ENCODE assay signal across 10 mouse cellular contexts in genomic region chr11:89209072-89209471, GRCm38 (mm10).
DNase-seq lines count a peak whose midpoint lies in the region.
"Had no signal": no experiment of that assay in that cellular context is flagged by ENCODE, and none has a peak within 500 bp of the region (broad histone marks: within the 10 kb centered on the region; RNA-seq: fewer than 3 reads in every experiment).

No protein-coding gene starts in this region.

- 40% methylated on average over 6 of the region's 6 CpGs for WGBS in forebrain, embryonic 10.5 days

- peak overlapping the region; percentile 23; the same call in 1 of the 2 replicates for H3K4me3 ChIP-seq in forebrain, embryonic 10.5 days

- peaks cover 47% of the 10 kb centered on the region for H3K27me3 ChIP-seq in forebrain, embryonic 10.5 days (ENCODE audit: poor library complexity, severe bottlenecking)

- no peaks in the 10 kb centered on the region for H3K36me3 ChIP-seq in forebrain, embryonic 10.5 days (replicated peaks)

- peaks cover 36% of the 10 kb centered on the region for H3K4me1 ChIP-seq in forebrain, embryonic 10.5 days

- peak; percentile 24 for DNase-seq in kidney, postnatal 10 days
- DNase-seq in kidney, postnatal 25 days, result no peak
- peak; percentile 15 for DNase-seq in right cerebral cortex, postnatal 4 days
- DNase-seq in right cerebral cortex, postnatal 36 days (ENCODE audit: low spot score in 2 of 2), result no peak
- DNase-seq in forebrain, embryonic 10.5 days (ENCODE audit: extremely low spot score, low spot score), result no peak
- peak; percentile 71 for DNase-seq in retina, embryonic 14.5 days (ENCODE audit: low spot score)
- DNase-seq in urinary bladder, postnatal 25 days (ENCODE audit: low spot score), result no peak
- DNase-seq in right cerebral cortex, adult 18-20 months, result no peak
- DNase-seq: cerebellum, adult 8-10 months; lung, postnatal 14 days had no signal

- H3K9me3 ChIP-seq in forebrain, embryonic 10.5 days, result no peaks in the 10 kb centered on the region

- H3K27ac ChIP-seq in forebrain, embryonic 10.5 days, result peak overlapping the region; percentile 80

Comparison
In these comparisons a context has a peak if more than half of its experiments do, and no peak if none do; other contexts are left out.
1. DNase-seq: peak in kidney, postnatal 10 days (single experiment), right cerebral cortex, postnatal 4 days (single experiment) and retina, embryonic 14.5 days (single experiment); none in kidney, postnatal 25 days (0 of 2), right cerebral cortex, postnatal 36 days (0 of 2), forebrain, embryonic 10.5 days (single experiment), urinary bladder, postnatal 25 days (single experiment) and right cerebral cortex, adult 18-20 months (single experiment).